Mouse (Mus musculus) embryonic facial prominence, embryonic 14.5 days (tissue): Measurements from ENCODE around the gene Phf10. TPM values are rescaled to one million over a fixed set of nuclear protein-coding genes. Genes with fewer than 3 reads are reported as not detected.
"Not testable (repeated sequence)": the region's sequence is repeated elsewhere in the genome, so short reads cannot be mapped to it uniquely, and the experiment has no call there.

Experiments used
- ATAC-seq: fragments of 200-750 bp; cut with Nextera tagmentation; 2 replicates; pipeline ENCODE4 v1.8.0; 2017; ENCODE audit warnings: low read depth, moderate number of reproducible peaks, moderate TSS enrichment
- DNase-seq: peaks from one replicate; pipeline ENCODE4 v3.0.0-alpha.2; 2015; ENCODE audit warnings: low spot score
- H3K27ac ChIP-seq: fragments of 300-500 bp; sonication (generic); replicated peaks from 2 replicates; pipeline ENCODE4 v1.5.1; 2014; ENCODE audit warnings: low read depth, mild to moderate bottlenecking, low read length, moderate library complexity
- H3K27me3 ChIP-seq: fragments of 300-500 bp; sonication (generic); replicated peaks from 2 replicates; pipeline ENCODE4 v1.6.1; 2014; ENCODE audit warnings: low read length; ENCODE audit not compliant: control insufficient read depth, insufficient read depth
- H3K36me3 ChIP-seq: fragments of 300-500 bp; sonication (generic); 2 replicates; pipeline ENCODE4 v1.6.1; 2014; ENCODE audit warnings: low read length, mixed read lengths; ENCODE audit not compliant: control insufficient read depth, insufficient read depth
- H3K4me1 ChIP-seq: fragments of 300-500 bp; sonication (generic); 2 replicates; pipeline ENCODE4 v1.6.1; 2014; ENCODE audit warnings: antibody characterized with exemption, low read length; ENCODE audit not compliant: control insufficient read depth, insufficient read depth
- H3K4me2 ChIP-seq: fragments of 300-500 bp; sonication (generic); 2 replicates; pipeline ENCODE4 v1.6.1; 2014; ENCODE audit warnings: low read depth, mild to moderate bottlenecking, low read length, moderate library complexity, mixed read lengths
- H3K4me3 ChIP-seq: fragments of 300-500 bp; sonication (generic); 2 replicates; pipeline ENCODE4 v1.5.1; 2014; ENCODE audit warnings: low read depth, mild to moderate bottlenecking, low read length
- H3K9ac ChIP-seq: fragments of 300-500 bp; sonication (generic); 2 replicates; pipeline ENCODE4 v1.6.1; 2014; ENCODE audit warnings: low read depth, mild to moderate bottlenecking, low read length, moderate library complexity, mixed read lengths
- H3K9me3 ChIP-seq: fragments of 300-500 bp; sonication (generic); 2 replicates; pipeline ENCODE4 v1.6.1; 2016; ENCODE audit warnings: low read length; ENCODE audit not compliant: control insufficient read depth
- WGBS: fragments of 180-500 bp; shearing (Covaris S2); extraction: QIAGEN DNeasy Blood & Tissue Kit; methylation state at CpG from one replicate; pipeline ENCODE4 v1.1.7; 2014; 5-methylcytosine and 5-hydroxymethylcytosine counted together
- polyA plus RNA-seq: library from polyadenylated mRNA; unstranded; fragments of >200 nt; fragmentation: Nextera tagmentation; extraction: Ambion mirVana; gene quantifications from 2 replicates; pipeline ENCODE4 v1.2.1, GENCODE M21; 2014

Gene Phf10
- polyA plus RNA-seq, 1 experiment from 2014 or later, result 52.0 TPM

- no peaks in the 10 kb centered on the region for H3K27me3 ChIP-seq
- H3K27ac ChIP-seq, result no peak overlapping the region
- H3K9ac ChIP-seq, result no peak overlapping the region
- WGBS, result 85% methylated on average over 5 of the region's 5 CpGs
- no peaks in the 10 kb centered on the region for H3K9me3 ChIP-seq
- H3K36me3 ChIP-seq, result no peaks in the 10 kb centered on the region
- H3K4me2 ChIP-seq, result no peak overlapping the region
- H3K4me3 ChIP-seq, result no peak overlapping the region
- no peak for ATAC-seq
- no peaks in the 10 kb centered on the region for H3K4me1 ChIP-seq
- no peak for DNase-seq
Observed at GRCm38 (mm10) chr17:14909331-14909730, 51.7 kb downstream of the Phf10 start.

- Histone ChIP-seq H3K36me3 (no peaks in the 10 kb centered on the region), H3K9ac (no peak overlapping the region), H3K4me3 (no peak overlapping the region), H3K4me2 (no peak overlapping the region), H3K9me3 (no peaks in the 10 kb centered on the region), H3K4me1 (no peaks in the 10 kb centered on the region), H3K27ac (no peak overlapping the region), H3K27me3 (no peaks in the 10 kb centered on the region)
- DNase-seq (no peak), ATAC-seq (no peak)
- 73% methylated on average over 12 of the region's 12 CpGs for WGBS
Observed at GRCm38 (mm10) chr17:14907136-14907535, 53.9 kb downstream of the Phf10 start.

GRCm38 (mm10) chr17:14906611-14907010 lies 54.5 kb downstream of the Phf10 start:
- Histone ChIP-seq H3K9ac (peak overlapping the region; percentile 34; the same call in 1 of the 2 replicates), H3K4me3 (no peak overlapping the region), H3K9me3 (no peaks in the 10 kb centered on the region), H3K36me3 (no peaks in the 10 kb centered on the region), H3K4me2 (no peak overlapping the region), H3K27me3 (no peaks in the 10 kb centered on the region), H3K27ac (no peak overlapping the region), H3K4me1 (no peaks in the 10 kb centered on the region)
- DNase-seq, result no peak
- WGBS, result 39% methylated on average over 1 of the region's 1 CpGs
- no peak for ATAC-seq

GRCm38 (mm10) chr17:14904637-14905265 lies 56.3 kb downstream of the Phf10 start:
- 56% methylated on average over 7 of the region's 7 CpGs for WGBS
- Histone ChIP-seq H3K9ac (no peak overlapping the region), H3K4me2 (no peak overlapping the region), H3K4me1 (no peaks in the 10 kb centered on the region), H3K36me3 (no peaks in the 10 kb centered on the region), H3K27ac (no peak overlapping the region; the same call in 1 of the 2 replicates), H3K4me3 (no peak overlapping the region), H3K27me3 (no peaks in the 10 kb centered on the region), H3K9me3 (no peaks in the 10 kb centered on the region)
- peak; percentile 37; the same call in 1 of the 2 replicates for ATAC-seq
- DNase-seq, result peak; percentile 82

GRCm38 (mm10) chr17:14904206-14904605 lies 56.9 kb downstream of the Phf10 start:
- Histone ChIP-seq H3K27ac (no peak overlapping the region), H3K4me1 (no peaks in the 10 kb centered on the region), H3K27me3 (no peaks in the 10 kb centered on the region), H3K9ac (no peak overlapping the region), H3K9me3 (no peaks in the 10 kb centered on the region), H3K4me3 (no peak overlapping the region), H3K4me2 (no peak overlapping the region), H3K36me3 (no peaks in the 10 kb centered on the region)
- no peak for DNase-seq
- no peak for ATAC-seq
- 86% methylated on average over 6 of the region's 6 CpGs for WGBS

- ATAC-seq (no peak), DNase-seq (no peak)
- Histone ChIP-seq H3K27me3 (no peaks in the 10 kb centered on the region), H3K9me3 (no peaks in the 10 kb centered on the region), H3K4me1 (no peaks in the 10 kb centered on the region), H3K36me3 (no peaks in the 10 kb centered on the region), H3K27ac (no peak overlapping the region), H3K4me3 (no peak overlapping the region), H3K9ac (no peak overlapping the region), H3K4me2 (no peak overlapping the region)
- WGBS, result 80% methylated on average over 3 of the region's 3 CpGs
Observed at GRCm38 (mm10) chr17:14903212-14903611, 57.9 kb downstream of the Phf10 start.

GRCm38 (mm10) chr17:14898972-14899371 lies 62.1 kb downstream of the Phf10 start:
- no peak for DNase-seq
- 73% methylated on average over 1 of the region's 1 CpGs for WGBS
- Histone ChIP-seq H3K9me3 (no peaks in the 10 kb centered on the region), H3K4me2 (no peak overlapping the region), H3K4me1 (no peaks in the 10 kb centered on the region), H3K4me3 (no peak overlapping the region), H3K36me3 (no peaks in the 10 kb centered on the region), H3K9ac (no peak overlapping the region), H3K27ac (no peak overlapping the region), H3K27me3 (no peaks in the 10 kb centered on the region)
- no peak for ATAC-seq

- H3K4me1 ChIP-seq, H3K4me2 ChIP-seq, DNase-seq, H3K9ac ChIP-seq, ATAC-seq, H3K36me3 ChIP-seq, H3K27me3 ChIP-seq, H3K4me3 ChIP-seq, H3K9me3 ChIP-seq, H3K27ac ChIP-seq: not testable (repeated sequence)
Observed at GRCm38 (mm10) chr17:14895058-14895457, 66.0 kb downstream of the Phf10 start.
